Mouse (Mus musculus): ENCODE measurements around the gene Ubxn11. TPM values are rescaled to one million over a fixed set of nuclear protein-coding genes. Genes with fewer than 3 reads are reported as not detected.

Gene Ubxn11
- total RNA-seq, 1 experiment: 12.4 TPM

GRCm38 (mm10) chr4:134125383-134126060 is 23.2 kb downstream of the Ubxn11 start:
- H3K4me3 ChIP-seq (ENCODE audit: insufficient read depth in 1 of 2, low read depth in 1 of 2, low read length in 2 of 2, poor library complexity in 1 of 2, severe bottlenecking in 1 of 2): no peak overlapping the region
- in situ Hi-C loops (cut with MboI; ENCODE audit: low sequenced_read_pairs in 2 of 2, unreplicated experiment in 2 of 2): no loop called here
- peaks cover 9 to 39% of the 10 kb centered on the region in 2 experiments; a peak in 3 of 4 replicates for H3K4me1 ChIP-seq (ENCODE audit: control insufficient read depth in 2 of 2, insufficient read depth in 2 of 2, low read length in 2 of 2, poor library complexity in 1 of 2)
- no peak overlapping the region for H3K27ac ChIP-seq (ENCODE audit: insufficient read depth, low read depth, low read length, poor library complexity, severe bottlenecking)
- no peak overlapping the region for H3K9ac ChIP-seq (ENCODE audit: insufficient read depth, low read depth, low read length, poor library complexity, severe bottlenecking)
- no peak for DNase-seq (ENCODE audit: low read depth, low spot score)
- no peaks in the 10 kb centered on the region for H3K9me3 ChIP-seq (ENCODE audit: control insufficient read depth, insufficient read depth, low read depth, low read length)
- H3K36me3 ChIP-seq (ENCODE audit: control insufficient read depth, insufficient read depth, low read length, poor library complexity, severe bottlenecking): peaks cover 7% of the 10 kb centered on the region; the same call in 1 of the 2 replicates
- TF ChIP-seq ZNF384 (IDR thresholded peaks at IDR 0.05; ENCODE audit: low read depth, low read length) (no peak), HCFC1 (IDR thresholded peaks at IDR 0.05; ENCODE audit: borderline replicate concordance, insufficient read depth, low read length) (no peak), CHD2 (IDR thresholded peaks at IDR 0.05; ENCODE audit: low read depth, low read length) (no peak)

- no peaks in the 10 kb centered on the region for H3K9me3 ChIP-seq (ENCODE audit: control insufficient read depth, insufficient read depth, low read depth, low read length)
- H3K27ac ChIP-seq (ENCODE audit: insufficient read depth, low read depth, low read length, poor library complexity, severe bottlenecking): no peak overlapping the region
- TF ChIP-seq MAFK (IDR thresholded peaks at IDR 0.05; ENCODE audit: insufficient read depth, low read depth, low read length) (no peak), CHD2 (IDR thresholded peaks at IDR 0.05; ENCODE audit: low read depth, low read length) (no peak), ZC3H11A (IDR thresholded peaks at IDR 0.05; ENCODE audit: borderline replicate concordance, low read depth, low read length) (no peak), HCFC1 (IDR thresholded peaks at IDR 0.05; ENCODE audit: borderline replicate concordance, insufficient read depth, low read length) (no peak), ZNF384 (IDR thresholded peaks at IDR 0.05; ENCODE audit: low read depth, low read length) (no peak)
- peak overlapping the region; percentile 2; the same call in 1 of the 2 replicates for H3K9ac ChIP-seq (ENCODE audit: insufficient read depth, low read depth, low read length, poor library complexity, severe bottlenecking)
- H3K4me1 ChIP-seq (ENCODE audit: control insufficient read depth in 2 of 2, insufficient read depth in 2 of 2, low read length in 2 of 2, poor library complexity in 1 of 2): peaks cover 6 to 31% of the 10 kb centered on the region in 2 experiments; a peak in 3 of 4 replicates
- peaks cover 14% of the 10 kb centered on the region for H3K36me3 ChIP-seq (ENCODE audit: control insufficient read depth, insufficient read depth, low read length, poor library complexity, severe bottlenecking)
- H3K4me3 ChIP-seq (ENCODE audit: insufficient read depth in 1 of 2, low read depth in 1 of 2, low read length in 2 of 2, poor library complexity in 1 of 2, severe bottlenecking in 1 of 2): peak overlapping the region; percentile 0 to 6; a peak in 1 of 4 replicates
- in situ Hi-C loops (cut with MboI; ENCODE audit: low sequenced_read_pairs in 2 of 2, unreplicated experiment in 2 of 2): no loop called here
- DNase-seq (ENCODE audit: low read depth, low spot score): no peak
Measured at GRCm38 (mm10) chr4:134126300-134127120, 24.1 kb downstream of the Ubxn11 start.

GRCm38 (mm10) chr4:134127121-134127455 is 24.7 kb downstream of the Ubxn11 start:
- no peaks in the 10 kb centered on the region for H3K9me3 ChIP-seq (ENCODE audit: control insufficient read depth, insufficient read depth, low read depth, low read length)
- H3K36me3 ChIP-seq (ENCODE audit: control insufficient read depth, insufficient read depth, low read length, poor library complexity, severe bottlenecking): peaks cover 15% of the 10 kb centered on the region
- 0 out of 4 replicates have a peak overlapping the region, but pooled peaks of 1 of the 2 experiments have one; percentile 3 for H3K4me3 ChIP-seq (ENCODE audit: insufficient read depth in 1 of 2, low read depth in 1 of 2, low read length in 2 of 2, poor library complexity in 1 of 2, severe bottlenecking in 1 of 2)
- H3K9ac ChIP-seq (ENCODE audit: insufficient read depth, low read depth, low read length, poor library complexity, severe bottlenecking): peak overlapping the region; percentile 82; the same call in 1 of the 2 replicates
- in situ Hi-C loops (cut with MboI; ENCODE audit: low sequenced_read_pairs in 2 of 2, unreplicated experiment in 2 of 2): no loop called here
- no peak for DNase-seq (ENCODE audit: low read depth, low spot score)
- H3K27ac ChIP-seq (ENCODE audit: insufficient read depth, low read depth, low read length, poor library complexity, severe bottlenecking): no peak overlapping the region
- H3K4me1 ChIP-seq (ENCODE audit: control insufficient read depth in 2 of 2, insufficient read depth in 2 of 2, low read length in 2 of 2, poor library complexity in 1 of 2): peaks cover 5 to 30% of the 10 kb centered on the region in 2 experiments; a peak in 3 of 4 replicates
- no peak for TF ChIP-seq HCFC1 (IDR thresholded peaks at IDR 0.05; ENCODE audit: borderline replicate concordance, insufficient read depth, low read length)
- TF ChIP-seq MAFK (IDR thresholded peaks at IDR 0.05; ENCODE audit: insufficient read depth, low read depth, low read length): no peak
- no peak for TF ChIP-seq CHD2 (IDR thresholded peaks at IDR 0.05; ENCODE audit: low read depth, low read length)
- TF ChIP-seq ZC3H11A (IDR thresholded peaks at IDR 0.05; ENCODE audit: borderline replicate concordance, low read depth, low read length): no peak
- no peak for TF ChIP-seq ZNF384 (IDR thresholded peaks at IDR 0.05; ENCODE audit: low read depth, low read length)

GRCm38 (mm10) chr4:134127793-134128192 is 25.4 kb downstream of the Ubxn11 start:
- in situ Hi-C loops (cut with MboI; ENCODE audit: low sequenced_read_pairs in 2 of 2, unreplicated experiment in 2 of 2): no loop called here
- Histone ChIP-seq H3K9ac (ENCODE audit: insufficient read depth, low read depth, low read length, poor library complexity, severe bottlenecking) (peak overlapping the region; percentile 82), H3K27ac (ENCODE audit: insufficient read depth, low read depth, low read length, poor library complexity, severe bottlenecking) (no peak overlapping the region; the same call in 1 of the 2 replicates), H3K4me3 (ENCODE audit: insufficient read depth in 1 of 2, low read depth in 1 of 2, low read length in 2 of 2, poor library complexity in 1 of 2, severe bottlenecking in 1 of 2) (peak overlapping the region; percentile 82 to 88), H3K9me3 (ENCODE audit: control insufficient read depth, insufficient read depth, low read depth, low read length) (no peaks in the 10 kb centered on the region), H3K36me3 (ENCODE audit: control insufficient read depth, insufficient read depth, low read length, poor library complexity, severe bottlenecking) (peaks cover 20% of the 10 kb centered on the region), H3K4me1 (ENCODE audit: control insufficient read depth in 2 of 2, insufficient read depth in 2 of 2, low read length in 2 of 2, poor library complexity in 1 of 2) (peaks cover 4 to 25% of the 10 kb centered on the region in 2 experiments; a peak in 3 of 4 replicates)
- TF ChIP-seq ZNF384 (IDR thresholded peaks at IDR 0.05; ENCODE audit: low read depth, low read length) (no peak), MAFK (IDR thresholded peaks at IDR 0.05; ENCODE audit: insufficient read depth, low read depth, low read length) (no peak), HCFC1 (IDR thresholded peaks at IDR 0.05; ENCODE audit: borderline replicate concordance, insufficient read depth, low read length) (no peak), CHD2 (IDR thresholded peaks at IDR 0.05; ENCODE audit: low read depth, low read length) (no peak), ZC3H11A (IDR thresholded peaks at IDR 0.05; ENCODE audit: borderline replicate concordance, low read depth, low read length) (no peak)
- DNase-seq (ENCODE audit: low read depth, low spot score): no peak

All from ES-E14 (cell line).